Mouse (Mus musculus) gonadal fat pad, adult 2 months (tissue): ENCODE results near the gene Vps37c. TPM values are rescaled to one million over a fixed set of nuclear protein-coding genes. Genes with fewer than 3 reads are reported as not detected.

Experiments
- DNase-seq: peaks from one replicate; pipeline ENCODE4 v3.0.0-alpha.2; 2012; ENCODE audit warnings: low read depth
- polyA plus RNA-seq: library from polyadenylated mRNA; depleted of rRNA; stranded (reverse); fragments of >200 nt; gene quantifications from 2 replicates; pipeline ENCODE4 v1.2.3, GENCODE M21; 2012; rRNA removed

Vps37c gene
- polyA plus RNA-seq: 25.5 and 30.3 TPM in 2 replicates

GRCm38 (mm10) chr19:10688537-10689352 is at the start of gene Vps37c:
Vps37c (plus strand) TSS chr19:10688735.
- DNase-seq: no peak

GRCm38 (mm10) chr19:10640080-10640479 is 48.5 kb upstream of the Vps37c start:
- DNase-seq: no peak

GRCm38 (mm10) chr19:10640589-10641378 is 47.8 kb upstream of the Vps37c start:
- no peak for DNase-seq

- DNase-seq: no peak
Observed at GRCm38 (mm10) chr19:10645616-10646015, 42.9 kb upstream of the Vps37c start.

GRCm38 (mm10) chr19:10648156-10648555 is 40.4 kb upstream of the Vps37c start:
- DNase-seq: no peak

GRCm38 (mm10) chr19:10656058-10656457 is 32.5 kb upstream of the Vps37c start:
- DNase-seq: no peak

- no peak for DNase-seq
Observed at GRCm38 (mm10) chr19:10657742-10658141, 30.8 kb upstream of the Vps37c start.

- DNase-seq: no peak
Observed at GRCm38 (mm10) chr19:10658406-10658805, 30.1 kb upstream of the Vps37c start.

GRCm38 (mm10) chr19:10661373-10661772 is 27.2 kb upstream of the Vps37c start:
- no peak for DNase-seq

GRCm38 (mm10) chr19:10661919-10662318 is 26.6 kb upstream of the Vps37c start:
- DNase-seq: no peak

GRCm38 (mm10) chr19:10662665-10663064 is 25.9 kb upstream of the Vps37c start:
- no peak for DNase-seq

- no peak for DNase-seq
Observed at GRCm38 (mm10) chr19:10665093-10665492, 23.4 kb upstream of the Vps37c start.

- no peak for DNase-seq
Observed at GRCm38 (mm10) chr19:10665499-10665898, 23.0 kb upstream of the Vps37c start.

- no peak for DNase-seq
Observed at GRCm38 (mm10) chr19:10671319-10671718, 17.2 kb upstream of the Vps37c start.

- DNase-seq: no peak
Observed at GRCm38 (mm10) chr19:10671854-10672417, 16.6 kb upstream of the Vps37c start.

- no peak for DNase-seq
Observed at GRCm38 (mm10) chr19:10673275-10673674, 15.3 kb upstream of the Vps37c start.

- no peak for DNase-seq
Observed at GRCm38 (mm10) chr19:10676656-10677055, 11.9 kb upstream of the Vps37c start.

GRCm38 (mm10) chr19:10677915-10678771 is 10.4 kb upstream of the Vps37c start, which contains the start of gene Pga5:
Pga5 (minus strand) TSS chr19:10678071.
- DNase-seq: no peak

GRCm38 (mm10) chr19:10678772-10679067 is 9.8 kb upstream of the Vps37c start:
- no peak for DNase-seq

GRCm38 (mm10) chr19:10681571-10681970 is 7.0 kb upstream of the Vps37c start:
- DNase-seq: no peak

- DNase-seq: no peak
Observed at GRCm38 (mm10) chr19:10685081-10685480, 3.5 kb upstream of the Vps37c start.

- DNase-seq: no peak
Observed at GRCm38 (mm10) chr19:10685727-10686126, 2.8 kb upstream of the Vps37c start.
